Mouse (Mus musculus): ENCODE measurements around the gene Ttc29.

GRCm38 (mm10) chr8:78213074-78213473 is at the start of gene Ttc29:
- no peak for TF ChIP-seq CTCF (IDR thresholded peaks at IDR 0.05; ENCODE audit: borderline replicate concordance, control insufficient read depth, extremely low read depth, insufficient read depth, low read length, poor library complexity)
- TF ChIP-seq POLR2A (IDR thresholded peaks at IDR 0.05; ENCODE audit: control insufficient read depth, extremely low read depth, insufficient read depth, low read length, poor library complexity) = no peak

Measured in thymus, adult 2 months (tissue).